Mouse (Mus musculus) kidney, embryonic 15.5 days (tissue): ENCODE data around the gene D130043K22Rik. TPM values are rescaled to one million over a fixed set of nuclear protein-coding genes. Genes with fewer than 3 reads are reported as not detected.

Experiments used
- ATAC-seq: fragments of 200-750 bp; cut with Nextera tagmentation; replicated peaks from 2 replicates; pipeline ENCODE4 v1.8.0; 2017; ENCODE audit warnings: moderate TSS enrichment; ENCODE audit not compliant: low FRiP score
- H3K27ac ChIP-seq: fragments of 300-500 bp; sonication (generic); 2 replicates; pipeline ENCODE4 v1.5.1; 2015; ENCODE audit warnings: mild to moderate bottlenecking, inconsistent platforms
- H3K27me3 ChIP-seq: fragments of 300-500 bp; sonication (generic); 2 replicates; pipeline ENCODE4 v1.6.1; 2015; ENCODE audit warnings: inconsistent platforms
- H3K36me3 ChIP-seq: fragments of 300-500 bp; sonication (generic); 2 replicates; pipeline ENCODE4 v1.6.1; 2015; ENCODE audit warnings: inconsistent platforms
- H3K4me1 ChIP-seq: fragments of 300-500 bp; sonication (generic); 2 replicates; pipeline ENCODE4 v1.6.1; 2015; ENCODE audit warnings: inconsistent platforms
- H3K4me2 ChIP-seq: fragments of 300-500 bp; sonication (generic); 2 replicates; pipeline ENCODE4 v1.6.1; 2015; ENCODE audit warnings: moderate library complexity, mild to moderate bottlenecking, inconsistent platforms
- H3K4me3 ChIP-seq: fragments of 300-500 bp; sonication (generic); replicated peaks from 2 replicates; pipeline ENCODE4 v1.5.1; 2015; ENCODE audit warnings: mild to moderate bottlenecking, inconsistent platforms
- H3K9ac ChIP-seq: fragments of 300-500 bp; sonication (generic); 2 replicates; pipeline ENCODE4 v1.6.1; 2015; ENCODE audit warnings: mild to moderate bottlenecking, inconsistent platforms
- H3K9me3 ChIP-seq: fragments of 300-500 bp; sonication (generic); replicated peaks from 2 replicates; pipeline ENCODE4 v1.6.1; 2016; ENCODE audit warnings: inconsistent platforms
- WGBS: fragments of 180-500 bp; shearing (Covaris S2); methylation state at CpG from one replicate; pipeline ENCODE4 v1.1.7; 2015; ENCODE audit warnings: mixed read lengths; 5-methylcytosine and 5-hydroxymethylcytosine counted together
- polyA plus RNA-seq: library from polyadenylated mRNA; unstranded; fragments of >200 nt; fragmentation: Nextera tagmentation; extraction: Ambion mirVana; gene quantifications from 2 replicates; pipeline ENCODE4 v1.2.1, GENCODE M21; 2015

D130043K22Rik gene
- polyA plus RNA-seq, 1 experiment from 2014 or later: 0.61 TPM

GRCm38 (mm10) chr13:24939472-24939871 is 94.5 kb downstream of the D130043K22Rik start:
- H3K9ac ChIP-seq: no peak overlapping the region
- no peak for ATAC-seq
- 89% methylated on average over 9 of the region's 9 CpGs for WGBS
- peaks cover 18% of the 10 kb centered on the region for H3K4me1 ChIP-seq
- no peak overlapping the region for H3K4me3 ChIP-seq
- 0 out of 2 replicates have a peak, but pooled peaks cover 6% of the 10 kb centered on the region for H3K36me3 ChIP-seq
- H3K27me3 ChIP-seq: no peaks in the 10 kb centered on the region
- H3K27ac ChIP-seq: no peak overlapping the region
- no peak overlapping the region for H3K4me2 ChIP-seq
- no peaks in the 10 kb centered on the region for H3K9me3 ChIP-seq

GRCm38 (mm10) chr13:24942512-24943282 is 97.8 kb downstream of the D130043K22Rik start, which contains the start of gene Gpld1:
Gene Gpld1 (plus strand): TSS chr13:24943152.
- ATAC-seq: no peak
- Histone ChIP-seq H3K9me3 (no peaks in the 10 kb centered on the region), H3K27me3 (no peaks in the 10 kb centered on the region), H3K4me1 (peaks cover 15% of the 10 kb centered on the region), H3K4me2 (no peak within 1 kb of the TSS), H3K27ac (no peak within 1 kb of the TSS), H3K4me3 (no peak within 1 kb of the TSS), H3K36me3 (no peaks in the 10 kb centered on the region), H3K9ac (no peak within 1 kb of the TSS)
- WGBS: 63% methylated on average over 17 of the region's 17 CpGs

GRCm38 (mm10) chr13:24943303-24943702 is 98.4 kb downstream of the D130043K22Rik start:
- Histone ChIP-seq H3K27me3 (no peaks in the 10 kb centered on the region), H3K9me3 (no peaks in the 10 kb centered on the region), H3K9ac (no peak overlapping the region), H3K4me2 (no peak overlapping the region), H3K36me3 (no peaks in the 10 kb centered on the region), H3K4me3 (no peak overlapping the region), H3K4me1 (peaks cover 9% of the 10 kb centered on the region), H3K27ac (no peak overlapping the region)
- WGBS: 57% methylated on average over 8 of the region's 8 CpGs
- ATAC-seq: no peak

- peak; percentile 62; the same call in 1 of the 2 replicates for ATAC-seq
- Histone ChIP-seq H3K9ac (no peak overlapping the region), H3K4me3 (no peak overlapping the region), H3K27ac (no peak overlapping the region), H3K36me3 (no peaks in the 10 kb centered on the region), H3K4me1 (0 out of 2 replicates have a peak, but pooled peaks cover 4% of the 10 kb centered on the region), H3K4me2 (no peak overlapping the region), H3K27me3 (no peaks in the 10 kb centered on the region), H3K9me3 (no peaks in the 10 kb centered on the region)
- WGBS: 11% methylated on average over 4 of the region's 4 CpGs
Observed at GRCm38 (mm10) chr13:24945567-24945966, 100.6 kb downstream of the D130043K22Rik start.

- Histone ChIP-seq H3K9me3 (no peaks in the 10 kb centered on the region), H3K36me3 (no peaks in the 10 kb centered on the region), H3K27me3 (no peaks in the 10 kb centered on the region), H3K4me1 (0 out of 2 replicates have a peak, but pooled peaks cover 4% of the 10 kb centered on the region), H3K27ac (no peak overlapping the region), H3K9ac (no peak overlapping the region), H3K4me2 (no peak overlapping the region), H3K4me3 (no peak overlapping the region)
- no peak for ATAC-seq
- 76% methylated on average over 5 of the region's 5 CpGs for WGBS
Observed at GRCm38 (mm10) chr13:24947158-24947557, 102.2 kb downstream of the D130043K22Rik start.

GRCm38 (mm10) chr13:24948870-24949269 is 103.9 kb downstream of the D130043K22Rik start:
- 93% methylated on average over 6 of the region's 6 CpGs for WGBS
- Histone ChIP-seq H3K36me3 (no peaks in the 10 kb centered on the region), H3K4me3 (no peak overlapping the region), H3K9ac (no peak overlapping the region), H3K9me3 (no peaks in the 10 kb centered on the region), H3K4me2 (no peak overlapping the region), H3K27ac (no peak overlapping the region), H3K4me1 (0 out of 2 replicates have a peak, but pooled peaks cover 6% of the 10 kb centered on the region), H3K27me3 (no peaks in the 10 kb centered on the region)
- ATAC-seq: no peak

Other genes starting within 250 kb of the D130043K22Rik start
- gene Armh2, start 103.9 kb upstream of the D130043K22Rik start, polyA plus RNA-seq: not detected in 2 replicates
- gene Gmnn, start 83.2 kb upstream of the D130043K22Rik start, polyA plus RNA-seq: 115 and 117 TPM in 2 replicates
- gene BC005537, start 43.5 kb upstream of the D130043K22Rik start, polyA plus RNA-seq: 16.7 and 17.1 TPM in 2 replicates
- gene Acot13, start 13.6 kb upstream of the D130043K22Rik start, polyA plus RNA-seq: 103 and 105 TPM in 2 replicates
- gene Tdp2, start 13.5 kb upstream of the D130043K22Rik start, polyA plus RNA-seq: 63.9 and 65.5 TPM in 2 replicates
- gene Aldh5a1, start 92.5 kb downstream of the D130043K22Rik start, polyA plus RNA-seq: 7.8 and 7.9 TPM in 2 replicates
- gene Gpld1, start 98.0 kb downstream of the D130043K22Rik start, polyA plus RNA-seq: 0.84 and 1.2 TPM in 2 replicates
- gene Mrs2, start 175.2 kb downstream of the D130043K22Rik start, polyA plus RNA-seq: 15.1 and 17.4 TPM in 2 replicates
- 40.0 and 45.1 TPM in 2 replicates for gene Dcdc2a, start 210.9 kb downstream of the D130043K22Rik start, polyA plus RNA-seq